Mouse (Mus musculus): ENCODE results near the gene Setd1b. TPM values are rescaled to one million over a fixed set of nuclear protein-coding genes. Genes with fewer than 3 reads are reported as not detected.

Setd1b gene
- total and polyA plus RNA-seq, 2 experiments: 1.8 to 7.2 TPM

DNA sequence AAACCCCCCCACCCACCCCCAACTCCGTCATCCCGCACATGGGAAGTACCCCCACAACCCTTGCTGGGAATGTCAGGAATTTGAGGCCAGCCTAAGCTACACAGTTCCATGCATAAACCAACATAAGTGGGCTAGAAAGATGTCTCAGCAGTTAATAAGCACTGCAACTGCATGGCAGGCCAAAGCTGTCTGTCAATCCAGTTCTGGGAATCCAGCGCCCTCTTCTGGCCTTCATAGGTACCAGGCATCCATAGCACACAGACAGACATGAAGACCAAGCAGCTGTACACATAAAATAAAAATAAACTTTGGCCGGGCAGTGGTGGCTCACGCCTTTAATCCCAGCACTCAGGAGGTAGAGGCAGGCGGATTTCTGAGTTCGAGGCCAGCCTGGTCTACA is 13.4 kb downstream of the Setd1b start:
- WGBS: 62% methylated on average over 7 of the region's 7 CpGs
- Histone ChIP-seq H3K9ac (ENCODE audit: low read depth, low read length) (no peak overlapping the region), H3K36me3 (ENCODE audit: control insufficient read depth, insufficient read depth, low read length) (peaks cover 45% of the 10 kb centered on the region), H3K27ac (replicated peaks; ENCODE audit: insufficient read depth, low read depth, low read length) (no peak overlapping the region), H3K4me3 (ENCODE audit: insufficient read depth, low read depth, low read length) (no peak overlapping the region), H3K27me3 (ENCODE audit: control insufficient read depth, insufficient read depth, low read length) (no peaks in the 10 kb centered on the region), H3K4me1 (ENCODE audit: control insufficient read depth, insufficient read depth, low read length) (no peaks in the 10 kb centered on the region), H3K79me2 (ENCODE audit: control insufficient read depth, insufficient read depth, low read length) (peaks cover 13% of the 10 kb centered on the region; the same call in 1 of the 2 replicates)
- DNase-seq (ENCODE audit: extremely low read depth, low read depth, low spot score): peak; percentile 61
- TF ChIP-seq CTCF (IDR thresholded peaks at IDR 0.05; ENCODE audit: low read depth, low read length) (peak; percentile 77), POLR2A (IDR thresholded peaks at IDR 0.05; ENCODE audit: extremely low read depth, insufficient read depth, low read length) (no peak)

DNA sequence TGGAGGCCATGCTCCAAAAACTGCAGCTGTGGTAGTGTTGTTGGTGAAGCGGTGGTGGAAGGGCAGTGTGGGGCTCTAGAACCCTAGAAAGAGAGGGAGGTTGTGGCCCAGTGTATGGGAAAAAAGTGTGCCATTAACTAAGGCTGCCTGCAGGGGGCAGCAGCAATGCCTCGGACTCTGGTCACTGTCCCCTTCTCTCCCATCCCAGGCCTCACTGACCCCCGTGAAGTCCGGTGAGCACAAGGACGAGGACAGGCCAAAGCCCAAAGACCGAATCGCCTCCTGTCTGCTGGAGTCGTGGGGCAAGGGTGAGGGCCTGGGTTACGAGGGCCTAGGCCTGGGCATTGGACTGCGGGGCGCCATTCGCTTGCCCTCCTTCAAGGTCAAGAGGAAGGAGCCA is 14.8 kb downstream of the Setd1b start:
- no peaks in the 10 kb centered on the region for H3K4me1 ChIP-seq (ENCODE audit: control insufficient read depth, insufficient read depth, low read length)
- H3K27me3 ChIP-seq (ENCODE audit: control insufficient read depth, insufficient read depth, low read length): no peaks in the 10 kb centered on the region
- peaks cover 6% of the 10 kb centered on the region; the same call in 1 of the 2 replicates for H3K79me2 ChIP-seq (ENCODE audit: control insufficient read depth, insufficient read depth, low read length)
- H3K36me3 ChIP-seq (ENCODE audit: control insufficient read depth, insufficient read depth, low read length): peaks cover 53% of the 10 kb centered on the region
- H3K27ac ChIP-seq (replicated peaks; ENCODE audit: insufficient read depth, low read depth, low read length): no peak overlapping the region
- no peak overlapping the region for H3K9ac ChIP-seq (ENCODE audit: low read depth, low read length)
- TF ChIP-seq CTCF (IDR thresholded peaks at IDR 0.05; ENCODE audit: low read depth, low read length): peak; percentile 71
- no peak for TF ChIP-seq POLR2A (IDR thresholded peaks at IDR 0.05; ENCODE audit: extremely low read depth, insufficient read depth, low read length)
- DNase-seq (ENCODE audit: extremely low read depth, low read depth, low spot score): no peak
- 91% methylated on average over 12 of the region's 12 CpGs for WGBS
- H3K4me3 ChIP-seq (ENCODE audit: insufficient read depth, low read depth, low read length): no peak overlapping the region

DNA sequence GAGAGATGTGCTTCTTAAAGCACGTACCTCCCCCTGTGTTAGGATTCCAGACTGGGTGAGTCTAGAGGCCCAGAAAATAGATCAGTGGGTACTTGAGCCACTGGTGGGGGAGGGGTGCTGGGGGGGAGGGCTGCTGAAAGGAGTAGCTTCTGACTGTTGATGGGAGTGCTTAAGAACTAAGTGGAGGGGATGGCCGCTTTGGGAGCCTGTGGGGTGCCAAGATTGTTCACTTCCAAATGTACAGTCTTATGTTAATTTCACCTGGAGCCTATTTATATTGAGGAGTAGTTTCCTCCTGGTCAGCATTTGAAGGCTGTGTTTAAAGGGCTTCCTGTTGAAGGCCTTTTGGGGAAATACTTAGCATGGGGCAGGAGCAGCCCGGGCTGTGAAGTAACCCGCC is 16.0 kb downstream of the Setd1b start:
- Histone ChIP-seq H3K4me1 (ENCODE audit: control insufficient read depth, insufficient read depth, low read length) (no peaks in the 10 kb centered on the region), H3K4me3 (ENCODE audit: insufficient read depth, low read depth, low read length) (no peak overlapping the region), H3K79me2 (ENCODE audit: control insufficient read depth, insufficient read depth, low read length) (no peaks in the 10 kb centered on the region), H3K27ac (replicated peaks; ENCODE audit: insufficient read depth, low read depth, low read length) (no peak overlapping the region), H3K36me3 (ENCODE audit: control insufficient read depth, insufficient read depth, low read length) (peaks cover 56% of the 10 kb centered on the region), H3K27me3 (ENCODE audit: control insufficient read depth, insufficient read depth, low read length) (no peaks in the 10 kb centered on the region), H3K9ac (ENCODE audit: low read depth, low read length) (no peak overlapping the region)
- WGBS: 89% methylated on average over 4 of the region's 4 CpGs
- TF ChIP-seq CTCF (IDR thresholded peaks at IDR 0.05; ENCODE audit: low read depth, low read length) (no peak), POLR2A (IDR thresholded peaks at IDR 0.05; ENCODE audit: extremely low read depth, insufficient read depth, low read length) (no peak)
- no peak for DNase-seq (ENCODE audit: extremely low read depth, low read depth, low spot score)

DNA sequence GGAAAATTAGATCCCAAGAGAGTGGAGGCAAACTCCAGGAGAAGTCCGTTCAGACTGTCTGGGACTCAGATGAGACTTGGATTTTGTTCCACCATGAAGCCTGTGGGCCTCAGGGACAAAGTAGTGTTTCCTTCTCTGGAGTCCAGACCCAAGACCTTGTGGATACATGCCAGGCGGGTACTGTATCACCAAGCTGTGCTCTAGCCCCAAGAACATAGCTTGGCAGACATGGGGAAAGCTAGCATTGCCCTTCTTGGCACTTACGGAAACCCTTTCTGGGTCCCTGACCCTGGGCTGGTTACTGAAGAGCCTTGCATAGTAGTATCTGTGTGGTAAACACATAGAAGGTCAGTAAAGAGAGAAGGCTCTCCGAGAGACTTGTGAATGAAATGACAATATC is 17.5 kb downstream of the Setd1b start:
- H3K36me3 ChIP-seq (ENCODE audit: control insufficient read depth, insufficient read depth, low read length): peaks cover 68% of the 10 kb centered on the region
- no peak for DNase-seq (ENCODE audit: extremely low read depth, low read depth, low spot score)
- H3K9ac ChIP-seq (ENCODE audit: low read depth, low read length): no peak overlapping the region
- H3K4me1 ChIP-seq (ENCODE audit: control insufficient read depth, insufficient read depth, low read length): no peaks in the 10 kb centered on the region
- H3K79me2 ChIP-seq (ENCODE audit: control insufficient read depth, insufficient read depth, low read length): no peaks in the 10 kb centered on the region
- 97% methylated on average over 4 of the region's 4 CpGs for WGBS
- H3K27ac ChIP-seq (replicated peaks; ENCODE audit: insufficient read depth, low read depth, low read length): no peak overlapping the region
- H3K27me3 ChIP-seq (ENCODE audit: control insufficient read depth, insufficient read depth, low read length): no peaks in the 10 kb centered on the region
- TF ChIP-seq POLR2A (IDR thresholded peaks at IDR 0.05; ENCODE audit: extremely low read depth, insufficient read depth, low read length): no peak
- no peak for TF ChIP-seq CTCF (IDR thresholded peaks at IDR 0.05; ENCODE audit: low read depth, low read length)
- H3K4me3 ChIP-seq (ENCODE audit: insufficient read depth, low read depth, low read length): no peak overlapping the region

DNA sequence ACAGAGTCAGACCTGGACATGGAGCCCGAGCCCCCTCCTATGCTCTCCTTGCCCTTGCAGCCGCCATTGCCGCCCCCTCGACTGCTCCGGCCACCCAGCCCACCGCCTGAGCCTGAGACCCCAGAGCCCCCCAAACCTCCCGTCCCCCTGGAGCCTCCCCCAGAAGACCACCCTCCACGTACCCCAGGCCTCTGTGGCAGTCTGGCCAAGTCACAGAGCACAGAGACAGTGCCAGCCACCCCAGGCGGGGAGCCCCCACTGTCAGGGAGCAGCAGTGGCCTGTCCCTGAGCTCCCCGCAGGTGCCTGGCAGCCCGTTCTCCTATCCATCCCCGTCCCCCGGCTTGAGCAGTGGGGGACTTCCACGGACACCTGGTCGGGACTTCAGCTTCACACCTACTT is 17.9 kb downstream of the Setd1b start:
- Histone ChIP-seq H3K9ac (ENCODE audit: low read depth, low read length) (no peak overlapping the region), H3K79me2 (ENCODE audit: control insufficient read depth, insufficient read depth, low read length) (no peaks in the 10 kb centered on the region), H3K4me3 (ENCODE audit: insufficient read depth, low read depth, low read length) (no peak overlapping the region), H3K27me3 (ENCODE audit: control insufficient read depth, insufficient read depth, low read length) (no peaks in the 10 kb centered on the region), H3K27ac (replicated peaks; ENCODE audit: insufficient read depth, low read depth, low read length) (no peak overlapping the region), H3K36me3 (ENCODE audit: control insufficient read depth, insufficient read depth, low read length) (peaks cover 68% of the 10 kb centered on the region), H3K4me1 (ENCODE audit: control insufficient read depth, insufficient read depth, low read length) (no peaks in the 10 kb centered on the region)
- 97% methylated on average over 15 of the region's 15 CpGs for WGBS
- TF ChIP-seq CTCF (IDR thresholded peaks at IDR 0.05; ENCODE audit: low read depth, low read length): no peak
- no peak for TF ChIP-seq POLR2A (IDR thresholded peaks at IDR 0.05; ENCODE audit: extremely low read depth, insufficient read depth, low read length)
- DNase-seq (ENCODE audit: extremely low read depth, low read depth, low spot score): no peak

DNA sequence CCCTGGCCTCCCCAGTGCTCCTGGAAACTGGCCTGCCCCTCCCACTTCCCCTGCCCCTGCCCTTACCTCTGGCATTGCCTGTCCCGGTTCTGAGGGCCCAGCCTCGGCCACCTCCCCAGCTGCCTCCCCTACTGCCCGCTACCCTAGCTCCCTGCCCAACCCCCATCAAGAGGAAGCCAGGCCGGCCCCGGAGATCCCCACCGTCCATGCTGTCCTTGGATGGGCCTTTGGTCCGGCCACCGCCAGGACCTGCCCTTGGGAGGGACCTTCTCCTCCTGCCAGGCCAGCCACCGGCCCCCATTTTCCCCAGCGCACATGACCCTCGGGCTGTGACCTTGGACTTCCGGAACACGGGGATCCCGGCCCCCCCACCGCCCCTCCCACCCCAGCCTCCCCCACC is 18.3 kb downstream of the Setd1b start:
- WGBS: 81% methylated on average over 15 of the region's 15 CpGs
- Histone ChIP-seq H3K36me3 (ENCODE audit: control insufficient read depth, insufficient read depth, low read length) (peaks cover 67% of the 10 kb centered on the region), H3K9ac (ENCODE audit: low read depth, low read length) (no peak overlapping the region), H3K27me3 (ENCODE audit: control insufficient read depth, insufficient read depth, low read length) (no peaks in the 10 kb centered on the region), H3K79me2 (ENCODE audit: control insufficient read depth, insufficient read depth, low read length) (no peaks in the 10 kb centered on the region), H3K4me3 (ENCODE audit: insufficient read depth, low read depth, low read length) (no peak overlapping the region), H3K27ac (replicated peaks; ENCODE audit: insufficient read depth, low read depth, low read length) (no peak overlapping the region), H3K4me1 (ENCODE audit: control insufficient read depth, insufficient read depth, low read length) (no peaks in the 10 kb centered on the region)
- DNase-seq (ENCODE audit: extremely low read depth, low read depth, low spot score): no peak
- TF ChIP-seq POLR2A (IDR thresholded peaks at IDR 0.05; ENCODE audit: extremely low read depth, insufficient read depth, low read length) (no peak), CTCF (IDR thresholded peaks at IDR 0.05; ENCODE audit: low read depth, low read length) (no peak)
